Mouse (Mus musculus): Measurements from ENCODE around the gene Prex1.

- TF ChIP-seq TAL1 (IDR thresholded peaks at IDR 0.05; ENCODE audit: low read length) (no peak), GATA1 (IDR thresholded peaks at IDR 0.05; ENCODE audit: low read length) (no peak)
These were observed 49.1 kb downstream of the Prex1 start for GRCm38 (mm10) chr2:166664506-166664905.

Measured in erythroblast, embryonic 14.5 days (primary cell).